Mouse (Mus musculus): ENCODE measurements around the gene Usp37.
"Not testable (repeated sequence)": the region's sequence is repeated elsewhere in the genome, so short reads cannot be mapped to it uniquely, and the experiment has no call there.

Gene Usp37

DNA sequence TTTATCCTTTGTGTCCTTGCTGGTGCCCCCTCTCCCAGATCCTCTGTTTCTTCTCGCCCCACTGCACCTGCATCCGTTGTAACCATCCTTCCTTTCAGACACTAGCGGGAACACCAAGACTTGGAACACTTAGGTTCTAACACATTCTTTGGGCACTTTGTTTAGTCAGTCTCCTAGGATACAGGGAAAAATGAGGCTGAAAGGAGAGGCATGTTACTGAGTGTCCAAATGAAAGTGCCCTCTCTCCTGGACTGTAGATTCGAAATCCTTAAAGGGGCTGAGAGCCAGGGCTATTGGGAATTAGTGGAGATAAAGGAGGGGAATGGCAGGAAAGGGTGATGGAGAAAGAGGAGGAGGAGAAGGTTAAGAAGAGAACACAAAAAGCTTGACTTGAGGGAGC, at the start of gene Usp37:
Usp37 (minus strand) TSS at position 101 of the 400 bp plus-strand sequence.
- no peak for DNase-seq

GRCm38 (mm10) chr1:74587773-74588445, 43.8 kb upstream of the Usp37 start, which contains the start of the genes Zfp142 and Bcs1l:
Zfp142 (minus strand) TSS chr1:74588246.
Bcs1l (plus strand) TSS chr1:74588289.
- peak; percentile 97 for DNase-seq

DNA sequence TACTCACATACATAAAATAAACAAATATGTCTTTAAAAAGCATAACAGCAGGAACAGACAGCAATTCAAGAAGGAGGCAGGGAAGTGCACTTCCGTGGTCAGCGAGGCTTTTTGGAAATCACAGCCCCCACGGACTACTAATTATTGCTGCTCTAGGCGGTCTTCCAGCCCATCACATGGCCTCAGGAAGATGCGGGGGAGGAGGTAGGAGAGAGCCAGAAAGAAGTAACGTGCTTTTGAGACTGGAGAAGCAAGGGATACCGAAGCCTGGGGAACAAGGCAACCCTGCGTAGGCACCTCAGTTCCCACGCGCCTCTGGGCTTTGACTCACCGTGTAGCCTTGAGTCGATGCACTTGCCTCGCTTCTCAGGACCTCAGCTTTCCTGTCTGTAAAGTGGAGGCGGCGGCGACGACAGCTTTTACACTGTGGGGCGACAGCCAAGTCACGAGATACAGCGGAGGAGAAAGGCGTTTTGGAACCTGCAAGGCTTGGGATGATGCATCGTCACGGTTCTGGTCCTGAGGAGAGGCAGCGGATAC, 43.2 kb upstream of the Usp37 start:
- no peak for DNase-seq

GRCm38 (mm10) chr1:74584616-74585398, 40.7 kb upstream of the Usp37 start:
- DNase-seq: no peak

DNA sequence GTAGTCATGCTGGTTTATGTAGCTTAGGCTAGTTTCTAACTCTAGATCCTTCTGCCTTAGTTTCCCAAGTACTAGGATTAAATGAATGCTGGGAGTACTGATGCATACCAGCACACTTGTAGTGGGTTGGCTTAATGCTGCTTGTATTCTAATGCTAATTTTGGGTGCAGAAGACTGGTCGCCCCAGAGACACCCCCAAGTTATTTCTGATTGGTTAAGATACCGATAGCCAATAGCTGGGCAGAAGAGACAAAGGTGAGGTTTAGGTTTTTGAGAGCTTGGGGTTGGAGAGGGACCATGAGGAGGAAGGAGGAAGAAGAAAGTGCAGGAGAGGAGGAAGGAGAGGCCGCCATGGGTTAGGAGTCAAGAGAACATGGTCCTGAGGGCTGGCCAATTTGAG, 38.5 kb upstream of the Usp37 start:
- DNase-seq: no peak

DNA sequence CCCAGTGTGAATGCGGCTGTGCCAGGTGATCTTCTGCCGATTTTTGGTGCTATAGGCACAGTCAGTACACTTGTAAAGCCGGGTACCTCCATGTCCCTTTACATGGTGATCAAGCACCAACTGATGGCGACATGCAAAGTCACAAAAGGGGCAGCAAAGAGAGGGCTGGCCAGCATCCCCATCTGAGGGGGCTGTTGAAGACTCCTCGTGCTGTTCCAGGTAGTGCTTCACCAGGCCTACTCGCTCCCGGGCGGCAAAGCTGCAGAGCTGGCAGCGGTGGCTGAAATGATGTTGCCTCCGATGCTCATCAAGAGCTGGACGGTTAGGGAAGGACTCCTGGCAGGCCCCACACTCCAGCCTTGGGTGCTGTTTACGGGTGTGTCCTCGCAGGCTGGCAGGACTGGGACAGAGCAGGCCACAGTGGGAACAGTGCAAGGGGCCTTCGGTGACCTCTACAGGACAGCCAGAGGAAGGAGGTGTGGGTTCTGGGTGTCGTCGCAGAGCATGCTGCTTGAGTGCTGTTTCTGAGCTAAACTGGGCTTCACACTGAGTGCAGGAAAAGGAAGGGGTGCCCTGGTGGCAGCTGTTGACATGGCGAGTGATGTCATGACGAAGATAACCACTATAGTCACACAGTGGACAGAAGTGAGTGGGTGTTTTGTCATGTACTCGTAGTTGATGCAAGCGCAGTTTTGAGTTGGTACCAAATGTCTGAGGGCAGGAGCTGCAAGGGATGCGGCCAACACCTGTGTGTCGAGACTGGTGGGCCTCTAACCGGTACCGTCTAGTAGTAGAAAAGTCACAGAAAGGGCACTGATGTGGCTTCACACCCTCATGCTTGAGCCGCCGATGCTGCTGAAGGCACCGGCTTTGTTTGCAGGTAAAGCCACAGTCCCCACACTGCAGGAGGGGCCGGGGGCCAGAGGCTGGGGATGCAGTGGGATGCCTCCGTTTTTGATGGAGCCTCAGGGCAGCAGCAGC, 25.9 kb upstream of the Usp37 start:
- no peak for DNase-seq

DNA sequence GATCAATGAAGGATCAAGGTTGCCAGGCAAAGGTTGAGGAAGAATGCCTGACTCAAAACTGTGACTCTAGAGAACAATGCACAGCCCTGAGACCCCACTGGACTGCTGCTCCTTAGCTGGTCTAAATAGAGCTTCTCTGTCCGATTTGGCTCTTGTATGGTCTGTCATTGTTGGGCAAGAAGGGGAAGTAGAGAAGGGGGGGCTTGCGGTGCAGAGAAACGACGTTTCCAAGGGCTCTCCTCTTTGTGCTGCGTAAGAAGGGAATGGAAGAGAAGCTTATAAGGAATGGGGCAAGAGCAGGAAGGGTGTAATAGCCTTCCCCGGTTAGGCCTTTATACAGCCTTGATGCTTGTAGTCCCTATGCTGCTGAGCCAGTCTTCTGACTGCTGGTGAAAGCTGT, 21.8 kb upstream of the Usp37 start:
- DNase-seq: no peak

- no peak for DNase-seq
Observed at GRCm38 (mm10) chr1:74559061-74559460, 15.0 kb upstream of the Usp37 start.

- no peak for DNase-seq
Observed at GRCm38 (mm10) chr1:74542451-74542961, 1.6 kb downstream of the Usp37 start, which contains the start of gene Plcd4. Plcd4 (plus strand) TSS chr1:74542888.

DNA sequence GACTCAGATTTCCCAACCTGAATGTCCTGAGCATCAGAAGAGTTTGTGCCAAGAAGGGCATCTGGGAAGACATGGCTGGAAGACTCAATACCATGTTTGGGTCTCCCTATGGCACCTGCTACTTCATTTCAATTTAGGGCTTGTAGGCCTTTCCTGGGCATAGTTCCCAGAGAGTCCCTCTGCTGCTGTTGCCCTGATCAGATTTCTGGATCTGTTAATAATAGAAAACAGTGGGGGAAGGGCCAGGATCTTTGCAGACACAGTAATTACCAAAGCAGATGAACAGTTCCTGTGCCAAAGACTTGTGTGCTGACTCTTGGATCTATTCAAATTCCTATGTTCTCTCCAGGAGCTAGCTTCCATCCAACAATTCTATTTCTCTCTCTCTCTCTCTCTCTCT, 5.4 kb downstream of the Usp37 start:
- no peak for DNase-seq

- no peak for DNase-seq
Observed at GRCm38 (mm10) chr1:74528589-74528988, 15.5 kb downstream of the Usp37 start.

GRCm38 (mm10) chr1:74524746-74525145, 19.3 kb downstream of the Usp37 start:
- DNase-seq: no peak

- no peak for DNase-seq
Observed at GRCm38 (mm10) chr1:74519875-74520274, 24.2 kb downstream of the Usp37 start.

- not testable (repeated sequence) for DNase-seq
Observed at GRCm38 (mm10) chr1:74512999-74513398, 31.1 kb downstream of the Usp37 start.

GRCm38 (mm10) chr1:74511306-74511705, 32.8 kb downstream of the Usp37 start:
- no peak for DNase-seq

DNA sequence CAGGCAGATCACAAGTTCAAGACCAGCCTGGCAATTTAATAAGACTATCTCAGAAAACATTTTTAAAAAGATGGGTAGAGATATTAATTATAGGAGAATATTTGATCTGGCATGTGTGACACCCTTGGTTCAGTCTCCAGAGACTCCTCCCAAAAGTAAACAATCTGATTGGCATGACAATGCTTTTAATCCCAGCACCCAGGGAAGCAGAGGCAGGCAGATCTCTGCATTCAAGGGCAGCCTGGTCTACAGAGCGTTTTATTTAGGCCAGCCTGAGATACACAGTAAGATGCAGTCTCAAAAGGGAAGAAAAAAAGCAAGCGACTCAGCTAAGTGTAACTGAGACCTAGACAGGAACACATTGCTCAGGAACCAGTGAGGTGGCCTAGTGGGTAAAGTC, 36.3 kb downstream of the Usp37 start:
- no peak for DNase-seq

DNA sequence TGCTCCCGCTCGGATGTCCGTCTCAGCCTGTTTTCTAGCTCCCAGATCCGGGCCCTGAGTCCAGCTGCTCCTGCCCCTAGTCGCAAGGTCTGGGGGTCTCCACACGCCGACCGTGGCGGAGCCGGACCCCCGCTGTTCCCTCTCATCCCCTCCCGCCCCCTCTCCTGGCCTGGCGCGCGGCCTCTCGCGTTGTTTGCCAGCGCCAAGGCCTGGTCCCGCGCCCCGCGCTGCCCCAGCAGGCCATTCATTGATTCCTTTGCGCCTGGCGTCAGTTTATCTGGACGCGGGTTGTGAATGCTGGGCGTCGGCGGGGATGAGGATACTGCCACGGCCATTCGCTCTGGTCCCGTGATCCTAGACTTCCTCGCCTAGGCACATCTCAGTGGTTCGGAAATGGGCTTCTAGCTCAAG, 37.6 kb downstream of the Usp37 start:
- DNase-seq: peak; percentile 80

DNA sequence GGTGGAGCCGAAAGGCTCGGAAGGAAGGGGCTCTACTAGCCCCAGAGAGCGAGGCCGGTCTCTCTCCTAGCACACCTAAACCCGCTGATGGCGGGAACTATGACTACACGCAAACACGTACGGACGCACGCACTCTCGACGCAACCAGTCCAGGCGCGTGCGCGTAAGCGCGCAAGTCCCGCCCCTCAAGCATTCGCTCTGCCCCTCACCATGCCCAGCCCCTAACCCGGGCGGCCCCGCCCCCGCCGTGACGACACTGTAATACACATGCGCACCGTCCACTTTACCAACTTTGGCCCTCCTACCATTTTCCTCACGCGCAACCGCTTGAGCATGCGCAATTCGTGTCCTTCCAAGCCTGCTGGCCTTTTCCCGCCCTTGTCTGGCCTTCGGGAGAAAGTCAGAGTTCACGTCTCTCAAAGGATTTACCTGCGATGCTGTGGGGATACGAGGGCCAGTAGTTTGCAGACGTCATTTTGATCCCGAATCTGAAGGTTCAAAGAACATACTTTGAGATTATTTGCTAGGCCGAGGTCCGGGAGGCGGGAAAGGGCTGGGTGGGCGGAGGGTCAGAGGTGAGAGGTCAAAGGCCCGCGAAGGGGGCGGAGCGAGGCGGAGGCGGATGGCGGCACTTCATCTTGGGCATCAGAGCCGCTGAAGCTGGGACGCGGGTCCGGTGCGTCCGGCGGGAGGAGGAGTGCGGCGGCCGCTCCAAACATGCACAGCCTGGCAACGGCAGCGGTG, 38.2 kb downstream of the Usp37 start, which contains the start of gene Cnot9:
Cnot9 (plus strand) TSS at position 338 of the 744 bp plus-strand sequence.
- DNase-seq: peak; percentile 100

- no peak for DNase-seq
Observed at GRCm38 (mm10) chr1:74505393-74505720, 38.7 kb downstream of the Usp37 start.

- no peak for DNase-seq
Observed at GRCm38 (mm10) chr1:74501106-74501505, 43.0 kb downstream of the Usp37 start.

- no peak for DNase-seq
Observed at GRCm38 (mm10) chr1:74485792-74486191, 58.3 kb downstream of the Usp37 start.

DNA sequence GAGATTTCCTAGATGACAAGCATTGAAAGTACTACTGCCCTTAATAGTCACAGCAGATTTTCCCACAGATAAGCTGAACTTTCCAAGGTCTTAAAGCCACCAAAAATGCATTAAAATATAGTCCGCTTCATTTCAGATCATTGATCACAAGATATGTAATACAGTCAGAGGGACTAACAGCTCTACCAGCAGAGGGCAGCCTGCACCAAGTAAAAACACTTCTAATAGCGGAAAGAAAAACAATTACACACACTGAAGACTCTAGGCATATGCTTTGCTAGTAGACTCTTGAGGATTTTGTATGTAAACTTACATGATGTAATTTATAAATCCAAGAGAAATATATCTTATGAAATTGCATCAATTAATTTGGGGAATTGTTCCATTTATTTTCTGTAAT, 83.8 kb downstream of the Usp37 start:
- peak; percentile 46 for DNase-seq

Measured in liver (tissue).